Mouse (Mus musculus) Muller cell, postnatal 12 days (primary cell): ENCODE data around the gene Gm813.
"Not testable (repeated sequence)": the region's sequence is repeated elsewhere in the genome, so short reads cannot be mapped to it uniquely, and the experiment has no call there.

Experiments used
- DNase-seq: peaks from one replicate; pipeline ENCODE4 v3.0.0-alpha.2; 2015; ENCODE audit errors: inconsistent ontology term

Gm813 gene

DNA sequence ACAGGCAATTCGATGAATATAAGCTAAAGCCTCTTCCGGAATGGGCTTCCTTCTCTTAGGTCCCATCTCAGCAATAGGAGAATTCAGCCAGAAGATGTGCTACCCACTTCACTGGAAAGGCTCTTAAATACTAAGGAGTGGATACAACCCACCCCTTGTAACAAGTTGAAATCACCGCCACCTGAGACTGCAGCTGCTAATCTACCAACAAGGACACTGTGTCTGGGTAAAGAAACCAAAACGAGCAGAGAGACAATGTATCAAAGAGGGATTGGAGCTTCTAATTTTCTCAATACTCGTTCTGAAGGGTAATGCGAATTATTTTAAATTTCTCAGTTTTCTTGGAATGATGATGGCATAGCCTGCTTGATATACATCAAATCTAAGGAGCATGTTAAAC is at the start of gene Gm813:
Gene Gm813 (minus strand): TSS at position 101 of the 400 bp plus-strand sequence.
- DNase-seq: no peak

DNA sequence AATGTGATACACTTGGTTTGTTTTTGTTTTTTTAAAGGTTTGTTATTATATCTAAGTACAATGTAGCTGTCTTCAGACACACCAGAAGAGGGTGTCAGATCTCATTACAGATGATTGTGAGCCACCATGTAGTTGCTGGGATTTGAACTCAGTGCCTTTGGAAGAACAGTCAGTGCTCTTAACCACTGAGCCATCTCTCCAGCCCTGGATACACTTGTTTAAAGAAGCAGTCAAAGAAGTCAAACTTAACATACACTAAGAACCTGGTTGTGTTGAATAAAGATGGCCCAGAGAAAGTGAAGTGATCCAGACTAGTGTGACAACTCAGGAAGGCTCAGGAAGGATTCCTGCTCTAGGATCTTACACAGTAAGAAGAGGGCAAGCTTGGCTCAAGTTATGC is 48.4 kb upstream of the Gm813 start:
- not testable (repeated sequence) for DNase-seq

DNA sequence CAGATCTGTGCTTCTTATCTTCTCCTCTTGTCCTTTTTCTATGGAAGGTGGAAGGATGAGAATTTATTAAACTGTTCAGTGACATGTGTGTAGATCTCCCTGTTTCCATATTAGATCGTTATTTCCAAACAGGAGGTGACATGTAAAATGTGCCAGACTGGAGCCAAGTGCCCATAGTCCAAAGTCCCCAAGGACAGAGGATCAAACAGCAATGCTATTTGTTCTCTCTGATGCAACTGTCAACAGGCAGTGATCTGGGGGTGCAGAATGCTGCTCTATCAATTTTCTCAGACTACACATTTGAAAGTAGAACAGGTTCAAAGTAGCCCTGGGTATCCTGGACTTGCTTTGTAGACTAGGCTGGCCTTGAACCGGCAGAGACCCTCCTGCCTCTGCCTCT is 47.0 kb upstream of the Gm813 start:
- no peak for DNase-seq

DNA sequence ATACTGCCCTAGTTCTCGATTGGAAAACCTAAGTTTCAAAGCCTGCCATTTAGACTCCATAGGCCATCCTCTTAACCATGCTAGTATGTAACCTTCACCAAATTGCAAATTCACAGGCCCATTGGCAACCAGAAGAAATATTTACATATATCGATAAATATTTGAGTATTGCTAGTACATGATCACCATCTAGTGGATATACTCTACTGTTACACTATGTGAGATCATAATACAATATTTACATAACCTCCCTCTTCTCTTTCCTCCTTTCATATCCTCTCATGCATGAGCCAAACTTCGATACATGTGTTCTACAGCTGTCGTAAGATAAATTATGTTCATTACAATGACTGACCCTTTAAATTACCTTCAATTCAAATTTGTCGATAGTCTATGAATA is 46.2 kb upstream of the Gm813 start:
- peak; percentile 19 for DNase-seq

DNA sequence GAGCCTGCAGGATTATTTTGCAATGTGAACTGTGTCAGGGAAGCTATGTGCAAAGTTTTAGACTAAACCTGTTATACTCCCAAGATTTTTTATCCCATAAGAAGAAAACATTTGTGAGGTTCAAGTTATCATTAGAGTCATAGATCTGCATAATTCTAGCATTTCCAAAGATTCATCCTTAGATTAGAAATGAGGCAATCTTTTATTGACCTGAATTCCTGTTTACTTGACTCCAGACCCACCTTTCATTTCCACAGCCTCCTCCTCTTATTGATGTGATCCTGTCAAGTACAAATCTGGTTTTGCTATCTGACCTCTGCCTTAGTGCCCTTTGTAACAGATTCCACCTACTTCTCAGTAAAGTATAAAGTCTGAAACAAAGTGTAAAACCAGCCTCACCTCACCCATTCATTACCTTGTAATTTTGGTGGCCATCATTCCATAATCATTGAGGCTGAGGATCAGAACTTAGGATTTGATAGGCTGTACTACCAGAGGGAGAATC is 45.6 kb upstream of the Gm813 start:
- DNase-seq: no peak

DNA sequence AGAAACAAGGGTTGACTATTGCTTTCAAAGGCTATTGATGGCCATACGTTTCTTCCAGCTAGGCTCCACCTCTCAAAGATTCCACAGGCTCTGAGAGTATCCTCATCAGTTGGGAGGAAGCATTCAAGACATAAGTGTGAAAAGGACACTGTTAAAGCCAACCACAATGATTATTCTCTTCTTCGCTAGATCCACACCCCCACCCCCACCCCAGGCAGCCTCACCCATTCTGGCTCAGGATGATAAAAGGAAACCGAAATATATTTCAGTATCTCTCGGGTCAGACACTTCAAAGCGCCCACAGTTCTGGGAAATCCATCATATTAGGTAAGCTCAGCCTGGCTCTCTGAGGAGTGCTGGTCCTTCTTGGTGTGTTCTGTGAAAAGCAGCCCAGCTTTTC is 45.0 kb upstream of the Gm813 start:
- DNase-seq: no peak

DNA sequence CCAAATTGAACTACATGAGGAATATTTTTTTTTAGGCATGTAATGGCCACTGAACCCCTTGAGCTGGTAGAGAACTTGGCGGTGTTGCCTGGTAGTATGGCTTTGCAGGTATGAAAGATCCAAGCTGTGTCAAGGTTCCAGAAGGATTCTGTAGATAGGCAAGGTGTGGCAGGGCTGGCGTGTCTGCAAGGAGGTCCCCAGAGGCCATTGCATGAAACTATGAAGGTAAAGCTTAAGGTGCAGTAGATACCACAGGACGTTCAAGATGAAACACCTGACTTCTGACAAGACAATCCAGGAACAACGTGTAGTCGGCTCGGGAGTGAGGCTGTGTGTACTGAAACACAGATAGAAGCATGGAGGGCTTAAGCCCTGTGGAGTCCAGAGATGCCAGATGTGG is 41.9 kb upstream of the Gm813 start:
- no peak for DNase-seq

DNA sequence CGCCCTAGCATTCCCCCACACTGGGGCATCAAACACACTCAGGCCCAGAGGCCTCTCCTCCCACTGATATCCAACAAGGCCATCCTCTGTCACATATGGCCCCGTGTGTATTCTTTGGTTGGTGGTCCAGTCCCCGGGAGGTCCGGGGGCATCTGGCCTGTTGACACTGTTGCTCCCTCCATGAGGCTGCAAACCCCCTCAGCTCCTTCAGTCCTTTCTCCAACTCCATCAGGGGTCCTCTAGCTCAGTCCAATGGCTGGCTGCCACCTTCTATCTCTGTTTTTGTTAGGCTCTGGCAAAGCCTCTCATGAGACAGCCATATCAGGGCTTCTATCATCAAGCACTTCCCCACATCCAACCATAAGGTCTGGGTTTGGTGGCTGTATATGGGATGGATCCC is 39.7 kb upstream of the Gm813 start:
- no peak for DNase-seq

DNA sequence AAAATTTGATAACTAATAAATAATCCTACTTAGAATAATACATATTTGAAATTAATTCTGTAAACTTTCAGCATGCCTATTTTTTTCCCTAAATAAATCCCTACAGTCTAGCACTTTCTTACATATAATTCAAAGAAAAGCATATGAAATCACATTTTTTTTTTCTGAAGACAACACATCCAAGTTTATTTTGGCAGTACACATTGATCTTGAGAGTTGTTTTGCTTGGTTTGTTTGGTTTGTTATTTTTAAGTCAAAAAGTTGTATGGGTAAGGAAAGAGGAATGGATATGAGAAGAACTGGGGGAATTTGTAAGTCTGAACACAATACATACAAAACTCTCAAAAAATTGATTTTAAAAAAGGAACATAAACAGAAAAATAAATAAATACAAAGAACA is 39.0 kb upstream of the Gm813 start:
- no peak for DNase-seq

DNA sequence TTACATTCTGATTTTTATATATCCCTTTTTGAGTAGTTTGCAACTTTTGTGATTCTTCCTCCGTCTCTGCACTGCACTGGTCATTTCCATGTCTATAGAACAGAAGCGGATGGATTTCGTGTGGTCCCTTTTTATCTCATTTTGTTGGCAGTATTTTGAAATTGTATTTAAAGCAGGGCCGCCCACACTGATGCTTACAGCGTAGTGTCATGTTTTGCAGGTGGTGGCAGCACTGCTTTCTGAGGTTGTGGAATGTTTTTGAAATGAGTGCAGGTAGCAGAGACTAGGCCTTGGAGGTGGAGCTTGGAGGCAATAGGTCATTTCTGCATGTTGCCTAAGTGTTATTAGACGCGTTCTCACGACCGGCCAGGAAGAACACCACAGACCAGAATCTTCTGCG is 33.2 kb upstream of the Gm813 start:
- no peak for DNase-seq

DNA sequence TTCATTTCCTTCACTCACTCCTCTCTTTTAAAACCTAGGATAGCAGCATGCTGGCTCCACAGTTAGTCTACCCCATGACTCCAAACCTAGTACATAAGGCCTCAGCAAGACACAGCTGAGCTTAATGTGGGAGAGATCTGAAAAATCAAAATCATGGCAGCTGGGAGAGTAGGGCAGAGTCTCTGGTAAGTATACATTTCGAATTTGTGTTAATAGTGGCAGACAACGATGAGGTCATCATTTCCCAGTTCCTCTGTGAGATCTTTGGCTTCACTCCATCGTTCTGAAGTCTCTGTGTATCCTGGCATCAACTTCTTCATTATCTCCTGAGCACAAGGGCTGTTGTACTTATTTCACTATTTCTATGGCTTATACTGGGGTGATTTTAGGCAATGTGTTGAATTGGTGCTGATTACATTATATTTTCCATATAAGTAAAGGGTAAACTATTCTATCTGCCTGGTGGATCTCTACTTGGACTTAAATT is 22.0 kb upstream of the Gm813 start, which contains the start of gene E330017A01Rik:
Gene E330017A01Rik (minus strand): TSS at position 51 of the 487 bp plus-strand sequence.
- no peak for DNase-seq

DNA sequence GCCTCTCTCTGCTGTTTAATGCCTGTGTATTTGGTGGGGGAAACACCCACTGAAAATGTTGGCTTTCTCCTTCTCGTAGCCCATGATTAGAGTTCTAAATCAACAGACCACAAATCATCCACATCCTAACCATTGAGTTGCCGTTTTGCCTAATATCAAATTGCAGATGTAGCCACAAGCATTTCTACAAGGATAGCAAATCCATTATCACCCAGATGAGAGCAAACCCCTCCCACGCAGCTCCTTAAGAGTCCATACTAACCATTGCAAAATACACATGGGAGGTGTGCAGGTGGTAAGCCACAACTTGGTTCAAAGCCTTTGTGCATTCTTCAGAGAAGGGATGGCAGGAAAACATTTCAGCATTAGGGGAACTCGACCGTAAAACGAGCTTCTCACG is 21.2 kb upstream of the Gm813 start:
- no peak for DNase-seq

DNA sequence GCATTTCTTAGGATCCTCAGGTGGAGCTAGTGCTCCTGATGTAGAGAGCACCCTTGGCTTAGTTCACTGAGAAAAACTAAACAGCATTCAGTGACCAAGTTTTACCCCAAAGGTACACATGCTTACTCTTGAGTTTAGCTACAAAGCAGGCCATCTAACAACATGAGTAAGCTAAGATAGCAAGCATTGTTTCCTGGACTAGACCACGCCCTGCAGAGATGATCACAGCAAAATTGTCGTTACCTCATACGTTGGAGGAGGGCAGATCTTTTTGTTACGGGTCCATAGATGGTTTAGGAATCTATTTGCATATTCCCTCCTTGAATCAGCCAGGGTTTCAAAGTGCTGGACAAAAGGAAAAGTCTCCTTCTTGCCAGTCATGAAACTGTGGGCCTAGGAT is 20.7 kb upstream of the Gm813 start:
- no peak for DNase-seq

DNA sequence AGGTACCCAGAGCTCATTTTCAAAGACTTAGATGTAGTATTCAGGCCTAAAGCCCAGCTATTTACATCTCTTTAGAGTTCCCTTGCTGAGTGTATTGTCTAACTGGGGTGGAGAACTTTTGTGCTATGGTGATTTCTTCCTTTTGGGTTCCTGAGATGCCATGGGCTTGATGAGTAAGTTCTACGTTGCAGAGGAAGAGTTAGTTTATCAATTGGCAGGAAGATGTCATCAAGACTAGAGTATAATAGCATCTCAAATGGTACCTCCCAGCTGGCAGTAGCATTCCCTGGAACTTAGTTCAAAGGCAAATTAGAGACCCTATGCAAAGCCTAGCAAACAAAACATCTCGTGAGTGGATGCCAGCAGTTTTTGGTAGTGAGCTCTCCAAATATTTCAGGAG is 19.1 kb upstream of the Gm813 start:
- no peak for DNase-seq

DNA sequence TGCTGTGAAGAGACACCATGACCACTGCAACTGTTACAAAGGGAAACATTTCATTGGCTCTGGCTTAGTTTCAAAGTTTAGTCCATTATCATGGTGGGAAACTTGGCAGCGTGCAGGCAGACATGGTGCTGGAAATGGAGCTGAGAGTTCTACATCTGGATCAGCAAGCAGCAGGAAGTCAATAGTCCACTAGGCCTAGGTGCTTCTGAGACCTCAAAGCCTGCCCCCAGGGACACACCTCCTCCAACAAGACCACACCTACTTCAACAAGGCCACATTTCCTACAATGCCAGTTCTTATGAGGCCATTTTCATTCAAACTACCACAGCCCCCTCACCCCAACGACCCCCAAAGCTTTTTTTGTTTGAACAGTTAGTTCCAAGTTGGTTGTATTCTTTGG is 13.0 kb upstream of the Gm813 start:
- no peak for DNase-seq

DNA sequence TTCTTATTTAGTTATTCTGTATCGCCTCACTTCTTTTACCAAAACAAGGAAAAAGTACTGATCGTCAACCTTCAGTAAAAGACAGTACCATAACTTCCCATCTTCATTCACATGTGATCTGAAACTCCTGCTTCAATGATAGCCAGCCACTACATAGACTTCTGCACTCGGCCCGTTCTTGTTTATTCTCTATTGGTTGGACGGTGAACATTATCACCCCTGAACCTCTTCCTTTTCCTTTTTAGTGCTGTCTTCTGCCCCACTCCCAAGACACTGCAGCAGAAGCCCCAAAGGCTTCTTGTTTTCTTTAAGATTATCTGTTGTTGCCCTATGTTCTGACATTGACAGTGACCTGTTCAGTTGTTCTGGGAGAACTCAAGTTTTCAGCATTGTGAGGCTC is 12.2 kb upstream of the Gm813 start:
- DNase-seq: no peak

DNA sequence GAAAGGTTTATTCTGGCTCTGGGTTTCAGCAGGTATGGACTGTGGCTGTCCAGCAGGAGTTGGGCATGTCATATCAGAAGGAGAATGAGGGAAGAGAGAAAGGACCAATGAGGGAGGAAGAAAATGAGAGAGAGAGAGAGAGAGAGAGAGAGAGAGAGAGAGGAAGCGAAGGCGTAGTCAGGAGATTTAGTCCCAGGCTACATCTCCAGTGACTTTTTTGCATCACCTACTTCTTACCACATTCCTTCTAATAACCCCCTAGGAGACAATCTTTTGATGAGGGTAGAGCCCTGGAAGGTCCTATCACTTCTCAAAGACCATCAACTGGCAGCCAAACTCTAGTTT is 11.5 kb upstream of the Gm813 start:
- no peak for DNase-seq

DNA sequence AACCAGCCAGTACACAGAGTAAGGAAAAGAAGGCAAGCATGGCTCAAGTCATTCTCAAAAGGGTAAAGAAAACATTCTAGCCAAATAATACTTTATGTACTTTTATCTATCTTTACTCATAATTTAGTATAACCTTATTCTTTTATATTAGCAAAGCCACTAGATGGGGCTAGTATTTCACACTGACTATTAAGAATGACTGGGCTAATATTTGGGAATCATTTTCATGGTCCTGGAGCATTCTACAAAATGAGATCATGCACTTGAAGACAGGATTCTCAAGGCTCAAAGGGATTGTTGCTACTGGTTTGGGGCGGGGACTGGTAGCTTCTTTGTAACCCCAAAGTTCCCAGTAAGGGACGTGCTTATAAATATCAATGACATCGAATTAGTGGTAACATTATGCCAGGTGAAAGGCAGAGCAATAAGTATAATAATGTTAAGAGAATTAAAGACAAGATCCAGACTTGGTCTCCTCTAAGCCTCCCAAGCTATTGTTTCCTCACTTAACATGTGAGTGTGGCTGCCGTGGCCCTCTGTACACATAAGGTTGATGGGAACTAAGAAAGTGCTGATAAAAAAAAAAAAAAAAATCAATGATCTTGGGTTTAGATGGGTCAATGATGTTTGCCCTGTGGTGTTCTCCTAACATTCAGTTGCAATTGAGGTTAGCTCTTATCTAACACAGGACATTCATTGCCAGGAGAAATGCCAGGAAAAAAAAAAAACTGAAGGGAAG is 11.0 kb upstream of the Gm813 start:
- DNase-seq: no peak

DNA sequence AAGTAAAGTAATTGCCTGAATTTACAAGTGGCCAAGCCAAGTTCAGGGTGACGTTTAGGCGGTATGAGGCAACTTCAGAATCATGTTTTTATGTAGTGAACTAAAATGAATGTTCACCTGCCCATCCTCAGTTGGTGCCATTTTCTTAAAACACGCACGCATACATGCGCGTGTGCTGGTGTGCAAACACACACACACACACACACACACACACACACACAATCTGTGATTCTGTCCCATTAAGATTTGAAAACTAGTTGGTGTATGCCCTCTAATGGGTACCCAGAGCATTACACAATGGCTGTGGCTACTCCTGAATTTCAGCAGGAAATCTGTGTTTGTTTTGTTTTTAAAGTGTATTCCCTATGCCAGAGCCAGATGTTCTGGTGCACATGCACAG is 7.2 kb upstream of the Gm813 start:
- DNase-seq: peak; percentile 8

DNA sequence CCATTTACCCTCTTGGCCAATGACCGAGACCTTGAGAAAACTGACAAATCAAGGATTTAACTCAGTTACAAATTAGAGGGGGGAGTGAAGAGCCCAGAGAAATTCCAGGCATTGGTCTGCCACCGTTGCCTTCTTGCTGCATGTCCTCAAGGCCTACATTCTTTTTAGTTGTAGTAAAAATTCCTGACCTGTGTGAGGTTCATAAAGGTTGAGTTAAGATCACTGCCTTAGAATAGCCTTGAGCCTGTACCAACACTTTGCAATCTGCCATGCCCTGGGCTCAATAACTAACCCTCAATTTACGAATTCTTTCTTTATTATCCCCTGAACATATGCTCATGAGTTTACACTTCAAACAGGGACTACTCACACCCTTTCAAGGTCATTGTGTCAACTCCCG is 6.3 kb upstream of the Gm813 start:
- DNase-seq: no peak

DNA sequence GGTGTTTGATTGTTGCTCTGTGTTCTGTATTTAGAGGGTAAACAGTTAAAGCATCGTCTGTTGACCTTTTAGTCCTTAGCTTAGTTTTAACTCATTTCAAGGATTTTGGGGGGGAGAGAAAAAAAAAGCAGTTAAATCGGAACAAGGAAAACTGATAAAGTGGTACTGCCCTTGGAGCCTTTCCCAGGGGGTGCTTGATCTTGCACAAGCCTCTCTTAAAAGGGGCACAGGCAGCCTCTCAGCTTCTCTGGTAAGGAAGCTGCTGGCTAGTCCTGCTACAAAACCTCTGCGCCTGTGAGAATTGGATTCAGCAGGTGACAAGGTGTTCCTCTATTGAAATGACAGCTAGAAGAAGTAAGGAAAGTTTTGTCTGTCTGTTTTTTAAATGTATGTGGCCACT is 5.6 kb upstream of the Gm813 start:
- no peak for DNase-seq

DNA sequence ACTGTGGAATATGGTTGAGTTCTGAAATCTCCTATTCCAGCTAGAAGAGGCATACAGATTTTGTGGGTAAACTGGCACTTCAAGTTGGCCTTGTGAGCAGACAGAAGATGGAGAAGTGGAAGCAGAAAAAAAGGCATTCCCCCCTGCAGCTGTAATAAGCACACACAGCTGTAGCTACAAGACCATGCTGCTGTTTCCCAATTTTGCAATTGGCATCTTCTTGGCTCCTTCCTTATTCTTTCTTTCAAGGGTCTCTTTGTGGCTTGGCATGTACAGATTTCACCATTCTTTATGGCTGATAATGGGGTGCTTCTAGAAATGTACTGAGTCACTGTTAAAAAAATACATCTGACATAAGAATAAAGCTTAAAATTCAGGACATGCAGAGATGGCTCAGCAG is 568 bp upstream of the Gm813 start:
- no peak for DNase-seq

DNA sequence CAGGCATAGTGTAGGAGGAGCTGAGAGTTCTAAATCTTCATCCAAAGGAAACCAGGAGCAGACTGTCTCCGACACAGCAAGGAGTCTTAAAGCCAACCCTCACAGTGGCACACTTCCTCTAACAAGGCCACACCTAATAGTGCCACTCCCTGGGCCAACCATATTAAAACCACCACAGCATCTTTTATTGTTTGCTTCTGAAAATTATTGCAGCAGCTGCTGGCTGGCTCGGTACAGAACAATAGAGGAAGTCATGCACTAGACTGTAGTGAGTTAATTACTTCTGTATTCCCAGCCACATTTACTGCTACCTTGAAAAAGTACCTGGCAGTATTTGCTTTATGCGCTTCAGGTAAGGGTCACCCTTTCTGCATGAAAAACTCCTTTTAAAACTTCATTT is 3.8 kb downstream of the Gm813 start:
- no peak for DNase-seq

DNA sequence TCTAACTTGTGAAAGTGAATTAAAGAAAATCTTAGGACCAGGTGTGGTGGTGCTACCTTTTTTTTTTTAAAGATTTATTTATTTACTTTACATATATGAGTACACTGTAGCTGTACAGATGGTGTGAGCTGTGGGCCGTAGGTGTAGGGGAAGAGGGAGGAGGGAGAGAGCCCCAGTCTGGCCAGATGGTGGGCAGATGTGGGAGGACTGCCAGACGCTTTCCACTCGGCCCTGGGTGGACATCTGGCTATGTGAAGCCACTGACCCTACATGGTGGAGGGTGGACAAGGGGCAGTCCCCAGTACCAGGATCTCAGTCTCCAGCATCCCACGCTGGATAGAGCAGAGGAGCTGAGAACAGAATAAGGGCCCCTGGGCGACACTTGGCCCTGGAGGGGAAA is 9.7 kb downstream of the Gm813 start:
- DNase-seq: no peak
